Mouse (Mus musculus) erythroblast, embryonic 14.5 days (primary cell): Measurements from ENCODE around the gene Enpp1.

Experiments
- GATA1 ChIP-seq: IDR thresholded peaks from 2 replicates; pipeline ENCODE4 v1.6.1; 2012; ENCODE audit warnings: low read length, inconsistent platforms, mixed read lengths
- TAL1 ChIP-seq: IDR thresholded peaks from 3 replicates; pipeline ENCODE4 v1.6.1; 2012; ENCODE audit warnings: low read length, inconsistent platforms, mixed read lengths

- no peak for TF ChIP-seq GATA1
- no peak for TF ChIP-seq TAL1
These were observed 15.5 kb upstream of the Enpp1 start for GRCm38 (mm10) chr10:24727478-24727877.
